Mouse (Mus musculus) embryonic facial prominence, embryonic 12.5 days (tissue): ENCODE measurements at regions not wholly inside any gene's neighbourhood (a gene's known extent, or its start where the extent isn't known, plus 50 kb on each side); places are given as distances from the start of the nearest gene placed in this dataset.

Experiments used
- ATAC-seq: fragments of 200-750 bp; cut with Nextera tagmentation; 2 replicates; pipeline ENCODE4 v1.8.0; 2017; ENCODE audit not compliant: insufficient number of reproducible peaks, insufficient read depth, low FRiP score, low TSS enrichment
- H3K27ac ChIP-seq: fragments of 300-500 bp; sonication (generic); 2 replicates; pipeline ENCODE4 v1.5.1; 2016; ENCODE audit warnings: mild to moderate bottlenecking
- H3K27me3 ChIP-seq: fragments of 300-500 bp; sonication (generic); 2 replicates; pipeline ENCODE4 v1.6.1; 2016; ENCODE audit warnings: mild to moderate bottlenecking, moderate library complexity
- H3K36me3 ChIP-seq: fragments of 300-500 bp; sonication (generic); 2 replicates; pipeline ENCODE4 v1.6.1; 2016; ENCODE audit warnings: mild to moderate bottlenecking
- H3K4me1 ChIP-seq: fragments of 300-500 bp; sonication (generic); 2 replicates; pipeline ENCODE4 v1.6.1; 2016
- H3K4me2 ChIP-seq: fragments of 300-500 bp; sonication (generic); replicated peaks from 2 replicates; pipeline ENCODE4 v1.6.1; 2016; ENCODE audit warnings: mild to moderate bottlenecking, moderate library complexity
- H3K4me3 ChIP-seq: fragments of 300-500 bp; sonication (generic); 2 replicates; pipeline ENCODE4 v1.5.1; 2016; ENCODE audit warnings: mild to moderate bottlenecking
- H3K9ac ChIP-seq: fragments of 300-500 bp; sonication (generic); 2 replicates; pipeline ENCODE4 v1.6.1; 2016; ENCODE audit warnings: mild to moderate bottlenecking, moderate library complexity
- H3K9me3 ChIP-seq: fragments of 300-500 bp; sonication (generic); 2 replicates; pipeline ENCODE4 v1.6.1; 2016; ENCODE audit warnings: mild to moderate bottlenecking, moderate library complexity
- WGBS: fragments of 180-500 bp; shearing (Covaris S2); methylation state at CpG from one replicate; pipeline ENCODE4 v1.1.7; 2016; 5-methylcytosine and 5-hydroxymethylcytosine counted together

DNA sequence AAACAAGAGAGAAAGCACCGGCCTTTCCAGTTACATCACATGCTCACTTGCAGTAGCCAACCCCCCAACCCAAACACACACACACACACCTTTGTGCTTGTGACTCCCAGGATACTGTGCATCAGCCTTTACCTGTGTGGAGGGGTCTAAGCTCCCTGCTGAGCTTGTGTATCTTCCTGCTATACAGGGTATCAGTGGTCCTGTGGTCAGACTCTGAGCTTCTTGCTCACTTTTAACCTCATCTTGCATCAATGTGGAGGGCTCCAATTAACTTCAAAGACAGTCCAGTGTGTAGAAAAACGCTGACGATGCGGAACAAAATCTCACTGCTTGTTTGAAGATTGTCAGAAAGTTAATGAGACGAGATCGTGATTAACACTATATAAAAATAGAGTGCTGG is 71.4 kb upstream of the Gypa start:
- no peak overlapping the region for H3K9ac ChIP-seq
- WGBS, result 79% methylated on average over 6 of the region's 6 CpGs
- no peaks in the 10 kb centered on the region for H3K36me3 ChIP-seq
- no peaks in the 10 kb centered on the region for H3K27me3 ChIP-seq
- no peaks in the 10 kb centered on the region for H3K4me1 ChIP-seq
- H3K4me3 ChIP-seq, result no peak overlapping the region
- H3K4me2 ChIP-seq, result no peak overlapping the region
- no peaks in the 10 kb centered on the region for H3K9me3 ChIP-seq
- ATAC-seq, result no peak
- no peak overlapping the region for H3K27ac ChIP-seq

DNA sequence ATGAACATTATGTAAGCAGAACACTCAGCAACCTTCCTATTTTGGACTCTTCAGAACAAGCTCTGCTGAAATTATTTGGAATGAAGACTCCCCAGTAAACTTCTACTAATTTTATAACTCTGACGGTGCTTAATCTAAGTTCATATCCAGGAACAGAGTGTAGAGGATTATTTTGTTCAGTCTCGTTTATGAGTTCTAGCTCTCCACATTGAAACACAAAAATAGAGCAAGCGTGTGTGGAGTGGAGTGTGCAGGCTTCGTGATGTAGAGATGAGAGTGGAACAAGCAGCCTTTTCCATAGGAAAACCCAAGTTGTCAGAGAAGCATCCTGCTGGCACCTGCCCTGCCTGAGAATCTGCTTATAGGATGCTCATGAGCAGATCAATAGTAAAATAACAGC is 77.5 kb upstream of the Gypa start:
- Histone ChIP-seq H3K4me3 (no peak overlapping the region), H3K27ac (no peak overlapping the region), H3K4me1 (no peaks in the 10 kb centered on the region), H3K9me3 (no peaks in the 10 kb centered on the region), H3K36me3 (no peaks in the 10 kb centered on the region), H3K9ac (no peak overlapping the region), H3K4me2 (no peak overlapping the region), H3K27me3 (no peaks in the 10 kb centered on the region)
- ATAC-seq, result no peak
- WGBS, result 91% methylated on average over 4 of the region's 4 CpGs

DNA sequence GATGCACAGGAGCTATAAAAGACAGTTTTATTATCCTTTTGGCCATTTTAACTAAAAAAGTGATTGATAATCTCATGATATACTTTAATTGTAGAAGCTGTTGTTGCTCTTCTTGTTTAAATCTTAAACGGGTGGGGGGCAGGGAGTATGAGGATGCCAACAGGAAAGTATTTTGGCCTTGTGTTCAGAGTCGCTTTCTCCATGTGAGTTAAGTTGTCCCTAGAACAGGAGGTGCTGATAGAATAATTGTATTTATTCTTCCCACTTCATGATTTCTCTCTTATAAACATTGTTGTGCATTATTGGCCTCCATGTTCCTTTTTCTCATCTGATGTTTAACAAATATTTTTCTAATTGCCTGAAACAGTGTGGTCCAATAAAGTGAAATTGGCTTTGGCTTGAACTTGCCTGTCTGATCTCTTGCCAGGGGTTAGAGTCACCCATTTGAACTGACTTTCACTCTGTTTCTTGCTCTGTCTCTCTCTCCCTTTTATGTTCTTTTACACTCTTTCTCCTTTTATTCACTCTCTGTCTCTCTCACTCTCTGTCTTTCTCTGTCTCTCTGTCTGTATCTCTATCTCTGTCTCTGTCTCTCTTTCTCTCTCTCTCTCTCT is 93.9 kb upstream of the Gypa start:
- no peak overlapping the region for H3K4me3 ChIP-seq
- no peaks in the 10 kb centered on the region for H3K4me1 ChIP-seq
- H3K9me3 ChIP-seq, result no peaks in the 10 kb centered on the region
- no peak for ATAC-seq
- no peak overlapping the region for H3K27ac ChIP-seq
- no peak overlapping the region for H3K9ac ChIP-seq
- H3K4me2 ChIP-seq, result no peak overlapping the region
- WGBS, result 82% methylated on average over 2 of the region's 2 CpGs
- no peaks in the 10 kb centered on the region for H3K36me3 ChIP-seq
- H3K27me3 ChIP-seq, result no peaks in the 10 kb centered on the region

DNA sequence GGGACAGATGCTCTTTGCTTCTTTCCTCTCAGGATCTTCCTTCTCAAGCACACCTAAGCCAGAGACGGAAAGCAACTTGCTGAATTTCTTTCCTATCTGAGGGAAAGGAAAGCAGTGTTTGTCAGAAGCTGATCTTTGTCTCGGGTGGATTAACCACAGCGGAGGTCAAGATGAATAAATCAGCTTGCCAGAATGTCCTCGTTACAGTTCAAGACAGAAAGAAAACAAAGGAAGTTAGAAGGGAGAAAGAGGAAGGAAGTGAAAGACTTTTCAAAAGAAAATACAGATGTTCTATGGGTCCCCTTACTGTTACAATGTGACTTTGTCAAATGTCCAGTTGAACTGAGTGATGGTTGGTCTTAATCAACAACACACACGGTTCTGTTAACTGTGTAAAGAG is 98.6 kb upstream of the Gypa start:
- WGBS, result 46% methylated on average over 5 of the region's 5 CpGs
- Histone ChIP-seq H3K9me3 (no peaks in the 10 kb centered on the region), H3K9ac (no peak overlapping the region), H3K27me3 (no peaks in the 10 kb centered on the region), H3K4me2 (no peak overlapping the region), H3K4me3 (no peak overlapping the region), H3K4me1 (no peaks in the 10 kb centered on the region), H3K27ac (no peak overlapping the region), H3K36me3 (no peaks in the 10 kb centered on the region)
- ATAC-seq, result no peak

DNA sequence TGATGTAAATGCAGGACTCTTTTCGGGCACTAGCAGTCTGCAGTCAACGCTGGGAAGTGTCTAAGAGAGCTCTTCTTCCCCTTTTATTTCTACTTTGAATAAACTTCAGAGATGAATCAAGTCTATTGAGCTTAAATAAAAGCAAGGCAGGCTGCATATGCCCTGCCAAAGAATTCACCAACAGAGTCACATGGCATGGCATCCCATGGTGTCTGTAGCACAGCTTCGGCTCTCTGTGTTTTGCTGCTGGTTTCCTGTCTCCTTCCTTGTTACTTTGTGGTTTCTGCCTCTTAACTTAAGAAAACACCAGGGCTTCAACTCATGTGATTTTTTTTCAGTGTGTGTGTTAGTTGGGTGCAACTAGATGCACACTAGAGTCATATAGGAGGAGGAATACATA is 100.5 kb upstream of the Gypa start:
- ATAC-seq, result no peak
- Histone ChIP-seq H3K27ac (no peak overlapping the region), H3K4me3 (no peak overlapping the region), H3K9me3 (no peaks in the 10 kb centered on the region), H3K4me2 (no peak overlapping the region), H3K36me3 (no peaks in the 10 kb centered on the region), H3K4me1 (no peaks in the 10 kb centered on the region), H3K27me3 (no peaks in the 10 kb centered on the region), H3K9ac (no peak overlapping the region)
- WGBS, result 88% methylated on average over 3 of the region's 3 CpGs

DNA sequence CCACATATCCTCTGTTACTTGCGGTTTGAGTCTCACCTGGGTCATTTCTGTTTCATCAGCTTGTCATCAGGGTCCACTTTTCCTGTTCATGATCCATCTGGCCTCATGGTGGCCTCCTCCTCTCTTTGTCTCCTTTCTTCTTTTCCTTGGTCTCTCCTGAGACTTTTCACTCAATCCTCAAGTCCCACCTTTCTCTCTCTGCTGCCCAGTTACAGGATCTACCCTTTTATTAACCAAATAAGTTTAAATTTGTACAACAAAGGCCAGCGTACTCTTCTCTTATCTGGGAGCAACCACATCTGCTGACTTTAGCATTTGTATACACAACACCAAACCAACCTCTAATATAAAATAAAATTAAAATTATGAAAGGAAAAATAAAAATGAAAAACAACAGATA is 124.4 kb upstream of the Gypa start:
- H3K9me3 ChIP-seq, result no peaks in the 10 kb centered on the region
- H3K9ac ChIP-seq, result no peak overlapping the region
- no peak for ATAC-seq
- no peaks in the 10 kb centered on the region for H3K36me3 ChIP-seq
- H3K4me3 ChIP-seq, result no peak overlapping the region
- H3K27me3 ChIP-seq, result no peaks in the 10 kb centered on the region
- 87% methylated on average over 2 of the region's 2 CpGs for WGBS
- no peak overlapping the region for H3K4me2 ChIP-seq
- H3K27ac ChIP-seq, result no peak overlapping the region
- no peaks in the 10 kb centered on the region for H3K4me1 ChIP-seq

DNA sequence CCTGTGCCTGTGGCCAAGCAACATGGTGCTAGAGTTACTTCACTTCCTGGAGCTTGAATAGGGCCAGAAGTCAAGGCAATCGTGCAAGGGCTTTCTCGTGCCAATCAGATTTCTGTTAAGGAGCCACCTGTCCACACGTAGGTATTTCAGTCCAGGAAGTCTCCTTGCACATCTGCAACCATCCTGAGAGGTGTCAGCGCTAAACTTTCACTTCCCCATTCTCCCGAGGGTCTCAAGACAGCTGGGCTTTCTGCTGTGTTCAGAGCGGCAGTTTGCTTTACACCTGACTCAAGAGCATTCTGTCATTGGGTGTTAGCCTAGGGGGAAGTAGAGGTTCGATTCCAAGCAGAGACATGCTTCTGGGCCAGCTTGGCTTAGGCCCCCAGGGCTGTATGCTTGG is 129.5 kb upstream of the Gypa start:
- Histone ChIP-seq H3K27ac (no peak overlapping the region), H3K27me3 (no peaks in the 10 kb centered on the region), H3K4me1 (no peaks in the 10 kb centered on the region), H3K36me3 (no peaks in the 10 kb centered on the region), H3K9ac (no peak overlapping the region), H3K9me3 (no peaks in the 10 kb centered on the region), H3K4me3 (no peak overlapping the region), H3K4me2 (no peak overlapping the region)
- 74% methylated on average over 7 of the region's 7 CpGs for WGBS
- no peak for ATAC-seq

DNA sequence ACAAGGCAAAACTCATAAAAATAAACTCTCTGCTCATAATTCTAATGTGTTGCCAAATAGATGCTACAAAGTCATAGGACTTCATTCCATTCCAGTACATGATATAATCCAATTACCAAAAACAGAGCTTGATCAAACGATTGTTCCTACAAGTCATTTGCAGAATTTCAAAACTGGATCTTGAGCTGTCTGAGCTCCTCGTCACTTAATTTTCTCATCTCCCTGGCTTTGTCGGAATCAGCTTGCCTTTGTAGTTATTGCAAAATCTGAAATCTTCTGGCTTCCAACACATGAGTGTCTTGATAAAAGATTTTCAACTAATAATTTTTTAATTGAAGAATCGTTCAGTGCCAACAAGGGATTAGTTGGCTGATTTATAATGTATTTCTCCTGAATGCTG is 150.3 kb upstream of the Gypa start:
- no peak overlapping the region for H3K27ac ChIP-seq
- no peaks in the 10 kb centered on the region for H3K27me3 ChIP-seq
- H3K9ac ChIP-seq, result no peak overlapping the region
- H3K36me3 ChIP-seq, result no peaks in the 10 kb centered on the region
- no peak overlapping the region for H3K4me3 ChIP-seq
- 91% methylated on average over 4 of the region's 4 CpGs for WGBS
- H3K4me1 ChIP-seq, result no peaks in the 10 kb centered on the region
- no peak for ATAC-seq
- no peaks in the 10 kb centered on the region; the same call in 1 of the 2 replicates for H3K9me3 ChIP-seq
- no peak overlapping the region for H3K4me2 ChIP-seq

DNA sequence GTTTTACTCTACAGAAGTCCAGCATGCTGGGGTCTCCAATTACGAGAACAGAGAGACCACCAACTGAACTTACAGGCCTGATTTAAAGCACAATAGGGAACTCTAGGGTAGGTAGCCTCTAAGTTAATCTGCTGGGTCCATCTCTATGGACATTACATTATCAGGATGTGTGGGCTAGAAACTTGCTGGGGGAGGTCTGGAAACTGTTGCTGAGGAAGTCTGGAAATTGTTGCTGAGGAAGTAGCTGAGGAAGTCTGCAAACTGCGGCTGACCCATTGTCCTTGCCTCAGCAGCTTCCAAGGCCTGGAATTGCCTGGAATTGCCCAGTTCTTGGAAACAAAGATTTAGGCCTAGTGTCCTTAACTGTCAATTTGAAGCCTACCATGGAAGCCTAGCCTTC is 155.7 kb upstream of the Gypa start:
- no peaks in the 10 kb centered on the region for H3K36me3 ChIP-seq
- H3K4me2 ChIP-seq, result no peak overlapping the region
- WGBS, result 74% methylated on average over 2 of the region's 2 CpGs

DNA sequence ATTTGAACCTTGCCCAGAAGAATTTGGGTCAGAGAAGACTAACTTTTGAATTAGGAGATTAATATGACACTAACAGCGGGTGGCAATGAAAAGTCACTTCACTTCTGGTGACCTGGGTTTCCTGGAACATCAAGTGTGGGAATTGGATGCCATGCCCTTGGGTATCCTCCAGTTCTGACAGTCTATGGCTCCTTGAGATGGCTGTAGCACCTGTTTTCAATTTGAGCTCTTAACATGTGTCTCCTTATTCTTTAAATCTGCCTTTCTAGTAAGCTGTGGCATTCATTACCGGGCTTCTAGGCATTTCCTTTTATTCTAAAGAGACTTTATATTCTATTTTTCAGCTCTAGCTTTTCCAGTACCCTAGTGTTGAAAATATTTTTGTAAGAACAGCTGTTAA is 164.9 kb upstream of the Gypa start:
- ATAC-seq, result no peak
- H3K27me3 ChIP-seq, result no peaks in the 10 kb centered on the region
- H3K9ac ChIP-seq, result no peak overlapping the region
- no peak overlapping the region for H3K4me3 ChIP-seq
- H3K4me2 ChIP-seq, result no peak overlapping the region
- no peaks in the 10 kb centered on the region for H3K36me3 ChIP-seq
- H3K4me1 ChIP-seq, result 0 out of 2 replicates have a peak, but pooled peaks cover 13% of the 10 kb centered on the region
- H3K9me3 ChIP-seq, result no peaks in the 10 kb centered on the region
- 32% methylated on average over 2 of the region's 2 CpGs for WGBS
- no peak overlapping the region for H3K27ac ChIP-seq

More for the DNA sequence above, 155.7 kb upstream of the Gypa start:
- H3K4me3 ChIP-seq, result no peak overlapping the region
- H3K4me1 ChIP-seq, result no peaks in the 10 kb centered on the region
- no peak for ATAC-seq
- H3K9ac ChIP-seq, result no peak overlapping the region
- no peak overlapping the region for H3K27ac ChIP-seq
- H3K9me3 ChIP-seq, result no peaks in the 10 kb centered on the region
- H3K27me3 ChIP-seq, result no peaks in the 10 kb centered on the region

DNA sequence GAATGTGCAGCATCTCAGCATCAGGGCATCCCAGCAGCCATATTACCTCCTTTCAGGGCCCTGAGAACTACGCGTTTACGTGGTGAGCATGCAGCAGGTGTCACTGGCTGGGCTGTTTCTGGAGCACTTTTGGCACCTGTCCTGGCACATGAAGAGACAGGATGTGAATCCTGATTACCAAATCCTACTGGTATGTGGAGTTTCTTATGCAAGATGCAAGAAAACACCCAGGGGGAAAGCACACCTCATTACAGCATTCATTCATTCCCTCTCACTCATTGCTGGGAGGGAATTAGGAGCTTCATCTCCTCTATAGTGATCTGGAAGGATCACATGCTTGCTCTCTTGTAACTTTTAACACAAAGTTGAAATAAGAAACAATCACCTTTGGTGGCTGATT is 167.7 kb upstream of the Gypa start:
- no peak overlapping the region for H3K4me2 ChIP-seq
- no peak overlapping the region for H3K27ac ChIP-seq
- WGBS, result 84% methylated on average over 3 of the region's 3 CpGs

DNA sequence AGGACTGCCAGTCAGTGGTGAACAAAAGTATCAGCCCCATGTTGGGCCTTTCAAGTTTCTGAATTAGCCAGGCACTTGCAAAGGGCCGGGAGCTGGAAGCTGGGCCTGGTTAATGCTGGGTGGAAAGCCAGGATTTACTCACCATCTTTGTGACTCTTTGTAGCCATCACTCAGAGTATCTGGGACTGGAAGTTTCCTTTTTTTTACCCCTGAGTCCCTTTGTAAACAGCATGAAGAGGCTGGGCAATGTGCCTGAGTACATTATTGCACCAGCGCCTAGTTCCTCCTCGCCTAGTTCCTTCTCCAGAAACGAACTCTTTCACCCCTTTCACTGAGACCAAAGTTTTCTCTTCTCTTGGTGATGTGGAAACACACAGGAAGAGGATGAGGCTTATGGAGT is 168.4 kb upstream of the Gypa start:
- Histone ChIP-seq H3K4me1 (0 out of 2 replicates have a peak, but pooled peaks cover 13% of the 10 kb centered on the region), H3K4me2 (no peak overlapping the region), H3K9ac (no peak overlapping the region), H3K4me3 (no peak overlapping the region), H3K27ac (no peak overlapping the region), H3K36me3 (no peaks in the 10 kb centered on the region), H3K27me3 (no peaks in the 10 kb centered on the region), H3K9me3 (no peaks in the 10 kb centered on the region)
- WGBS, result 77% methylated on average over 4 of the region's 4 CpGs
- no peak for ATAC-seq

More for the DNA sequence above, 167.7 kb upstream of the Gypa start:
- H3K4me1 ChIP-seq, result 0 out of 2 replicates have a peak, but pooled peaks cover 13% of the 10 kb centered on the region
- no peaks in the 10 kb centered on the region for H3K9me3 ChIP-seq
- no peaks in the 10 kb centered on the region for H3K27me3 ChIP-seq
- H3K9ac ChIP-seq, result no peak overlapping the region
- ATAC-seq, result no peak
- no peaks in the 10 kb centered on the region for H3K36me3 ChIP-seq
- H3K4me3 ChIP-seq, result no peak overlapping the region
